Mouse (Mus musculus): ENCODE measurements around the gene Lifr.

GRCm38 (mm10) chr15:7160321-7160720 is 69.9 kb downstream of the Lifr start:
- TF ChIP-seq CTCF (IDR thresholded peaks at IDR 0.05; ENCODE audit: borderline replicate concordance, insufficient read depth, low read length), result no peak
- no peak for TF ChIP-seq POLR2A (IDR thresholded peaks at IDR 0.05; ENCODE audit: low read depth, low read length)

Data from embryonic fibroblast, embryonic 13.5 days (primary cell).